Mouse (Mus musculus) retina, postnatal 7 days (tissue): Measurements from ENCODE around the gene Tchp.

Experiments
- DNase-seq: peaks from one replicate; pipeline ENCODE4 v3.0.0-alpha.2; 2012; ENCODE audit warnings: low read depth, low spot score

Gene Tchp

GRCm38 (mm10) chr5:114738707-114739241 lies 31.2 kb downstream of the Tchp start:
- DNase-seq, result no peak

GRCm38 (mm10) chr5:114740595-114740994 lies 33.0 kb downstream of the Tchp start:
- no peak for DNase-seq

- DNase-seq, result no peak
Measured at GRCm38 (mm10) chr5:114742572-114742971, 35.0 kb downstream of the Tchp start.

- DNase-seq, result no peak
Measured at GRCm38 (mm10) chr5:114742998-114743696, 35.6 kb downstream of the Tchp start.

- no peak for DNase-seq
Measured at GRCm38 (mm10) chr5:114743697-114744090, 36.1 kb downstream of the Tchp start.

- DNase-seq, result no peak
Measured at GRCm38 (mm10) chr5:114745581-114745980, 38.0 kb downstream of the Tchp start.

GRCm38 (mm10) chr5:114746886-114747285 lies 39.3 kb downstream of the Tchp start:
- no peak for DNase-seq

GRCm38 (mm10) chr5:114747521-114747920 lies 40.0 kb downstream of the Tchp start:
- no peak for DNase-seq

- no peak for DNase-seq
Measured at GRCm38 (mm10) chr5:114750325-114750724, 42.8 kb downstream of the Tchp start.

GRCm38 (mm10) chr5:114752397-114752796 lies 44.8 kb downstream of the Tchp start:
- DNase-seq, result no peak

- no peak for DNase-seq
Measured at GRCm38 (mm10) chr5:114753384-114753783, 45.8 kb downstream of the Tchp start.

GRCm38 (mm10) chr5:114759536-114760090 lies 52.1 kb downstream of the Tchp start:
- no peak for DNase-seq

GRCm38 (mm10) chr5:114761980-114762379 lies 54.4 kb downstream of the Tchp start:
- DNase-seq, result no peak

GRCm38 (mm10) chr5:114764812-114765735 lies 57.5 kb downstream of the Tchp start:
- DNase-seq, result no peak

GRCm38 (mm10) chr5:114766686-114767085 lies 59.1 kb downstream of the Tchp start:
- no peak for DNase-seq

GRCm38 (mm10) chr5:114767185-114767584 lies 59.6 kb downstream of the Tchp start:
- no peak for DNase-seq

- DNase-seq, result no peak
Measured at GRCm38 (mm10) chr5:114769786-114770185, 62.2 kb downstream of the Tchp start.

- DNase-seq, result no peak
Measured at GRCm38 (mm10) chr5:114771796-114772195, 64.2 kb downstream of the Tchp start.
